Mouse (Mus musculus) erythroblast, embryonic 14.5 days (primary cell): Measurements from ENCODE around the gene Col15a1.

Experiments
- GATA1 ChIP-seq: IDR thresholded peaks from 2 replicates; pipeline ENCODE4 v1.6.1; 2012; ENCODE audit warnings: low read length, inconsistent platforms, mixed read lengths
- TAL1 ChIP-seq: IDR thresholded peaks from 3 replicates; pipeline ENCODE4 v1.6.1; 2012; ENCODE audit warnings: low read length, inconsistent platforms, mixed read lengths

DNA sequence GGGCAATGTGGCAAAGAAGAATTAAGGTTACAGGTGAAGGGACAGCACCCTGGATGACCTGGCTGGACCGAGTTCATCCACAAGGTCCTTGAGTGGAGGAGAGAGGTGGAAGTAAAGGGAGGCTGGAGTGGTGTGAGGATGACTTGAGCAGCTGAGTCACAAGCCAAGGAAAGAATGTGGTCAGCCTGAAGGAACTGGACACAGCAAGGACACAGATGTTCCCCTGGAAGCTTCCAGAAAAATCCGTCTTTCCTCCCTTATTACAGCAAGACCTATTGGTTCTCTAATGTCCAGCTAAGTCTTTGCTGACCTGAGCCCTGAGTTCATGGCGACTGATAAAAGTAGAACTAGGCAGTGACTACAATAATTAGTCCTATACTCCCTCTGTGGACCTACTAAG is 12.6 kb downstream of the Col15a1 start:
- no peak for TF ChIP-seq GATA1
- no peak for TF ChIP-seq TAL1
